Mouse (Mus musculus) forebrain, embryonic 14.5 days (tissue): ENCODE measurements at regions not wholly inside any gene's neighbourhood (a gene's known extent, or its start where the extent isn't known, plus 50 kb on each side); places are given as distances from the start of the nearest gene placed in this dataset.

Experiments used
- ATAC-seq: fragments of 200-750 bp; cut with Nextera tagmentation; 2 replicates; pipeline ENCODE4 v1.8.0; 2017; ENCODE audit warnings: mild to moderate bottlenecking, moderate library complexity
- DNase-seq: peaks from one replicate; pipeline ENCODE4 v3.0.0-alpha.2; 2015; ENCODE audit warnings: low spot score
- H3K27ac ChIP-seq: fragments of 300-500 bp; sonication (generic); 2 replicates; pipeline ENCODE4 v1.5.1; 2014; ENCODE audit warnings: low read depth, mild to moderate bottlenecking, control low read depth, low read length, moderate library complexity
- H3K27me3 ChIP-seq: fragments of 300-500 bp; sonication (generic); replicated peaks from 2 replicates; pipeline ENCODE4 v1.6.1; 2014; ENCODE audit warnings: low read length, control low read depth, mixed read lengths; ENCODE audit not compliant: control insufficient read depth, insufficient read depth
- H3K36me3 ChIP-seq: fragments of 300-500 bp; sonication (generic); 2 replicates; pipeline ENCODE4 v1.6.1; 2014; ENCODE audit warnings: low read length, control low read depth; ENCODE audit not compliant: control insufficient read depth, insufficient read depth
- H3K4me1 ChIP-seq: fragments of 300-500 bp; sonication (generic); 2 replicates; pipeline ENCODE4 v1.6.1; 2014; ENCODE audit warnings: antibody characterized with exemption, low read length, control low read depth; ENCODE audit not compliant: control insufficient read depth, insufficient read depth
- H3K4me2 ChIP-seq: fragments of 300-500 bp; sonication (generic); 2 replicates; pipeline ENCODE4 v1.6.1; 2014; ENCODE audit warnings: mild to moderate bottlenecking, control low read depth, low read length
- H3K4me3 ChIP-seq: fragments of 300-500 bp; sonication (generic); 2 replicates; pipeline ENCODE4 v1.5.1; 2014; ENCODE audit warnings: low read depth, low read length, control low read depth
- H3K9ac ChIP-seq: fragments of 300-500 bp; sonication (generic); 2 replicates; pipeline ENCODE4 v1.6.1; 2014; ENCODE audit warnings: mild to moderate bottlenecking, low read length, control low read depth, moderate library complexity
- H3K9me3 ChIP-seq: fragments of 300-500 bp; sonication (generic); replicated peaks from 2 replicates; pipeline ENCODE4 v1.6.1; 2016; ENCODE audit warnings: low read length, control low read depth, mixed read lengths; ENCODE audit not compliant: control insufficient read depth
- WGBS: fragments of 180-500 bp; shearing (Covaris S2); extraction: QIAGEN DNeasy Blood & Tissue Kit; methylation state at CpG from one replicate; pipeline ENCODE4 v1.1.7; 2014; 5-methylcytosine and 5-hydroxymethylcytosine counted together

GRCm38 (mm10) chr1:114835926-114836325, 848.6 kb upstream of the Cntnap5a start:
- Histone ChIP-seq H3K36me3 (no peaks in the 10 kb centered on the region), H3K4me3 (no peak overlapping the region), H3K27me3 (no peaks in the 10 kb centered on the region), H3K4me1 (no peaks in the 10 kb centered on the region), H3K27ac (no peak overlapping the region), H3K9me3 (no peaks in the 10 kb centered on the region), H3K4me2 (no peak overlapping the region), H3K9ac (no peak overlapping the region)
- DNase-seq (no peak), ATAC-seq (no peak)

- H3K36me3 ChIP-seq, result no peaks in the 10 kb centered on the region
- H3K9ac ChIP-seq, result no peak overlapping the region
- no peak overlapping the region for H3K27ac ChIP-seq
- DNase-seq (no peak), ATAC-seq (no peak)
- H3K4me3 ChIP-seq, result no peak overlapping the region
- WGBS, result 4% methylated on average over 1 of the region's 1 CpGs
- no peaks in the 10 kb centered on the region for H3K27me3 ChIP-seq
- no peaks in the 10 kb centered on the region for H3K4me1 ChIP-seq
- no peaks in the 10 kb centered on the region for H3K9me3 ChIP-seq
- H3K4me2 ChIP-seq, result no peak overlapping the region
Observed at GRCm38 (mm10) chr1:114849671-114850070, 834.9 kb upstream of the Cntnap5a start.

- no peaks in the 10 kb centered on the region for H3K4me1 ChIP-seq
- no peak for ATAC-seq
Observed at GRCm38 (mm10) chr1:114860983-114861382, 823.6 kb upstream of the Cntnap5a start.

GRCm38 (mm10) chr1:114862927-114863326, 821.6 kb upstream of the Cntnap5a start:
- Histone ChIP-seq H3K9ac (no peak overlapping the region), H3K27me3 (no peaks in the 10 kb centered on the region), H3K27ac (no peak overlapping the region), H3K9me3 (no peaks in the 10 kb centered on the region), H3K4me2 (no peak overlapping the region), H3K4me3 (no peak overlapping the region), H3K36me3 (no peaks in the 10 kb centered on the region), H3K4me1 (no peaks in the 10 kb centered on the region)
- DNase-seq (peak; percentile 83), ATAC-seq (peak; percentile 87; the same call in 1 of the 2 replicates)
- WGBS, result 54% methylated on average over 2 of the region's 2 CpGs

More at GRCm38 (mm10) chr1:114860983-114861382, 823.6 kb upstream of the Cntnap5a start:
- H3K9ac ChIP-seq, result no peak overlapping the region
- no peak overlapping the region for H3K4me3 ChIP-seq
- H3K27me3 ChIP-seq, result no peaks in the 10 kb centered on the region
- DNase-seq, result no peak
- no peaks in the 10 kb centered on the region for H3K36me3 ChIP-seq
- H3K4me2 ChIP-seq, result no peak overlapping the region
- no peaks in the 10 kb centered on the region for H3K9me3 ChIP-seq
- no peak overlapping the region for H3K27ac ChIP-seq
- WGBS, result 88% methylated on average over 1 of the region's 1 CpGs

- 98% methylated on average over 4 of the region's 4 CpGs for WGBS
- no peak for ATAC-seq
- H3K9ac ChIP-seq, result no peak overlapping the region
Observed at GRCm38 (mm10) chr1:114875791-114876190, 808.8 kb upstream of the Cntnap5a start.

More at GRCm38 (mm10) chr1:114875791-114876190, 808.8 kb upstream of the Cntnap5a start:
- no peaks in the 10 kb centered on the region for H3K9me3 ChIP-seq
- no peak overlapping the region for H3K4me2 ChIP-seq
- no peaks in the 10 kb centered on the region for H3K27me3 ChIP-seq
- no peaks in the 10 kb centered on the region for H3K4me1 ChIP-seq
- H3K27ac ChIP-seq, result no peak overlapping the region
- DNase-seq, result no peak
- H3K36me3 ChIP-seq, result no peaks in the 10 kb centered on the region
- H3K4me3 ChIP-seq, result no peak overlapping the region
